In genomic region chr16:11322409-11323323, GRCm38 (mm10) we compare ENCODE assay signal across 8 mouse cellular contexts. TPM values are rescaled to one million over a fixed set of nuclear protein-coding genes. Genes with fewer than 3 reads are reported as not detected.
A peak's percentile ranks its signal among the peaks of the same experiment; 100 is the strongest.
DNase-seq lines count a peak whose midpoint lies in the region; ATAC-seq lines count a peak whose summit lies in the region.

Snx29 (plus strand) TSS chr16:11322908.

- ATAC-seq in hindbrain, embryonic 15.5 days (ENCODE audit: low FRiP score, low read depth): peak; percentile 99

- WGBS in hindbrain, embryonic 15.5 days: 5% methylated on average over 59 of the region's 61 CpGs

- peak within 1 kb of the TSS; percentile 88 for H3K4me2 ChIP-seq in hindbrain, embryonic 15.5 days

- no peaks in the 10 kb centered on the region for H3K36me3 ChIP-seq in hindbrain, embryonic 15.5 days

- peaks cover 18% of the 10 kb centered on the region for H3K4me1 ChIP-seq in hindbrain, embryonic 15.5 days (replicated peaks)

- H3K27me3 ChIP-seq in hindbrain, embryonic 15.5 days: no peaks in the 10 kb centered on the region

- DNase-seq in R1 (ENCODE audit: low read depth, low spot score): peak; percentile 93
- peak; percentile 99 for DNase-seq in cerebellum, postnatal 25 days
- peak; percentile 97 to 98 for DNase-seq in frontal cortex, postnatal 36 days (ENCODE audit: low spot score in 2 of 2)
- DNase-seq in left cerebral cortex, adult 11 months (ENCODE audit: low spot score): peak; percentile 94
- peak; percentile 97 to 99 for DNase-seq in lung, postnatal 4 days
- peak; percentile 92 for DNase-seq in retina, postnatal 7 days (ENCODE audit: low read depth, low spot score)
- peak; percentile 99 for DNase-seq in urinary bladder, adult 2 months (ENCODE audit: low spot score)

- H3K9me3 ChIP-seq in hindbrain, embryonic 15.5 days: no peaks in the 10 kb centered on the region

- peak within 1 kb of the TSS; percentile 68 for H3K9ac ChIP-seq in hindbrain, embryonic 15.5 days

- peak within 1 kb of the TSS; percentile 85 for H3K27ac ChIP-seq in hindbrain, embryonic 15.5 days (replicated peaks)

- peak within 1 kb of the TSS; percentile 72 for H3K4me3 ChIP-seq in hindbrain, embryonic 15.5 days

RNA-seq across cellular contexts. Expression of gene Snx29, which starts in this region (rescaled TPM):
- 17.2 and 18.0 TPM in 2 replicates for polyA plus RNA-seq in hindbrain, embryonic 15.5 days (2015; fragmentation: Nextera tagmentation; extraction: Ambion mirVana)
- polyA plus RNA-seq in urinary bladder, adult 2 months (2012; rRNA removed): 8.1 and 8.6 TPM in 2 replicates

Comparison
In these comparisons a context has a peak if more than half of its experiments do, and no peak if none do; other contexts are left out.
1. Peak in every context shown above with its lines: DNase-seq, ATAC-seq, H3K4me3 ChIP-seq and H3K27ac ChIP-seq.